Mouse (Mus musculus): ENCODE data around the gene Trpm3.

- TF ChIP-seq POLR2A (IDR thresholded peaks at IDR 0.05; ENCODE audit: insufficient read depth, low read length) (no peak), CTCF (IDR thresholded peaks at IDR 0.05; ENCODE audit: low read depth, low read length) (no peak), EP300 (IDR thresholded peaks at IDR 0.05; ENCODE audit: insufficient read depth, low read depth, low read length) (no peak)
Measured at GRCm38 (mm10) chr19:22327226-22327625, 188.4 kb downstream of the Trpm3 start.
